Mouse (Mus musculus) kidney, postnatal 36 days (tissue): Measurements from ENCODE around the gene Syce2.
"Not testable (repeated sequence)": the region's sequence is repeated elsewhere in the genome, so short reads cannot be mapped to it uniquely, and the experiment has no call there.

Experiments
- DNase-seq, 2 experiments: peaks; one replicate each; pipeline ENCODE4 v3.0.0; 2021 to 2022; ENCODE audit warnings: mixed read lengths in 2 of 2

The Syce2 gene

DNA sequence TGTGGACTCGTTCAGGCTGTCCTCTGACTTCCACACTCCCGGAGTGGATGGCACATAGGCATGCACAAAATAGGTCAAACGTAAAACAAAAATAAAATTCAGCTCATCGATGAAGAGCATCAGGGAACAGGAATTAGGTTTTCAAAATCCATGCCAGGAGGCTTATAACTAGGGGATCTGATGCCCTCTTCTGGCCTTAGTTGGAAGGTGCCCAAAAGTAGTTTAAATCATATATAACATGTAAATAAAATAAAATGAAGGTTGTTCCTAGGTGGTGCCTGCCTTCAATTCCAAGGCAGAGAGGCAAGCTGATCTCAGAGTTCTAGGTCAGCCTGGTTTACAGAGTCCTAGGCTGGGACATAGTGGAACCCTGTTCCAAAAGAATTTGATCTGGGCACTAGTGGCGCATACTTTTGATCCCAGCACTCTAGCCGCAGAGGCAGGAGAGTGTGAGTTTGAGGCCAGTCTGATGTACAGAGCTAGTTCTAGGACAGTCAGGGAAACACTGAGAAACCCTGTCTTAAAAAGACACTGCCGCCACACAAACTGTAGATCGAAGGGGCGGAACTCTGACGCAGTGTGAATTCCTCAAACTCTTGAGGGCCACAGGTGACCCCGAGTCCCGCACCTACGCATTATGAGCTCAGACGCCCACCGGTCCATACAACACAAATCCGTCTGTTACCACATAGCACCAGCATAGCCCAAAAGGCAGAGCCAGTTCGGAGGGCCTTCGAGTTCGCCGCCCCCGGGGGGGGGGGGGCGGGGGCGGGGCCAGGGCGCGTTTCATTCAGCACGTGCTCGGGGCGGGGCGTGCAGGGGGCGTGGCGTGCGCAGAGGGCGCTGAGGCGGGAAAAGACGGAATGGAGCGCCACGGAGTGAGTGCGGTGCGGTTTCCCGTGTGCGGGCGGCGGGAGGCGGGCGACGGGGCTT lies at the start of gene Syce2:
TSS of gene Syce2 (plus strand) at position 736 of the 933 bp plus-strand sequence.
- peak; percentile 84 to 95 for DNase-seq

DNA sequence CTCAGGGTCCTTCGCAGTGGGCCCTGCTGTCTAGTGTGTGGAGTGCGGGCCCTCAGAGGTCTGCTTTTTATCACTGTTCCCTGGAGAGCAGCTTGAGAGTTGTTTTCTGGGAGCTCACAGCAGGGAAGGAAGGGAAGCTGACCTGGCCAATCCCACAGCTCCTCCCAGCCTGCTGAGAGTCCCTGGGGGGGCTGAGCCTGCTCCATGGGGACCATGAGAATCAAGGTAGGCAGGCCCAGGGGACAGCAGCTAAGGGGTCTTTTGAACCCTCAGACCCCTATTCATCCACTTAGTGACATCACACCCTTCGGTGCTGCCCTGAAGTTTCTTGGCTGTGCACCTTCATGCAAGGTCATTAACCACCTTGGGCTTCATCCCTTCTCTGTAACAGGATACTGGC lies 49.2 kb upstream of the Syce2 start, which contains the start of gene Dand5:
TSS of gene Dand5 (minus strand) at position 101 of the 400 bp plus-strand sequence.
- DNase-seq = no peak

DNA sequence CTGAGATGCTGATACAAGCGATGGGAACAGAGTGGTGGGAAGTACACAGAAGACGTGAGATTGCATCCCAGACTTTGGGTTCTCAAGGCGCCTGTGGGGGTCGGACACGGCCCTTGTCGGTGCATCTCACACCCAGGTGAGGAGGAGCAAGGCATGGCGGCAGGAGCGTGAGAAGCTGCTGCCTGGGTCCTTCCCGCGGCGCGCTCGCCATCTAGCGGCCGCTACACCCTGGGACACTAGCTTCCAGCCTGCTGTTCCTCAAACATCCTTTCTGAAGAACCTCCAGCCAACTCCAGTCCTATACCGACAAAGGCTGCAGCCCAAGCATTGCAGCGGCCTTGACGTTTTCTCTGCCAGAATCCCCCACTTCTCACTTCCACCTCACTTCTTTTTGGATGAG lies 48.3 kb upstream of the Syce2 start:
- peak; percentile 58 to 83 for DNase-seq

DNA sequence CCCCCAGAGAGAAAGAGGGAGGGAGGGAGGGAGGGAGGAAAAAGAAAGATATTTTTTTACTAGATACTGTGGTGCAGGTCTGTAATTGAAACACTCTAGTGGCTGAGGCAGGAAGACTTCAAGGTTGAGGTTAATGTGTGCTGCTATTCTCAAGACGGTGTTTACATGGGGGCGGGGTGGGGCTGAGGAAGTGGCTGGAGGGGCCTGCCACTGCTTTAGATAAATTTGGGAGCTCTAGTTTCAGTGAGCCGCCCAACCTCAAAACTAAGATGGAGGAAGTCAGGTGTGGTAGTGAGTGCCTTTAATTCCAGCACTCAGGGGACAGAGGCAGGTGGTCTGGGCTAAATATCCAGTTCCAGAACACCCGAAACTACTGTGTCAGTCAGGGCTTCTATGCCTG lies 46.3 kb upstream of the Syce2 start:
- DNase-seq = no peak

DNA sequence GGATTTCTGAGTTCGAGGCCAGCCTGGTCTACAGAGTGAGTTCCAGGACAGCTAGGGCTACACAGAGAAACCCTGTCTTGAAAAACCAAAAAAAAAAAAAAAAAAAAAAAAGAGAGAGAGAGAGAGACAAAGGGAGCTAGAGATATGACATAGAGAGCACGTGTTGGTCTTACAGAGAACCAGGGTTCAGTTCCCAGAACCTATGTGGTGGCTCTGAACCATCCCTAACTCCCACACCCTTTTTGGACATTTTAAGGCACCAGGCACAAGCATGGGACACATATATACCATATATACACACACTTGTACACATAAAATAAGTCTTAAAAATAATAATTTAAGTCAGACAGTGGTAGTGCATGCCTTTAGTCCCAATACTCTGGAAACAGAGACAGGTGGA lies 45.4 kb upstream of the Syce2 start:
- DNase-seq = not testable (repeated sequence)

DNA sequence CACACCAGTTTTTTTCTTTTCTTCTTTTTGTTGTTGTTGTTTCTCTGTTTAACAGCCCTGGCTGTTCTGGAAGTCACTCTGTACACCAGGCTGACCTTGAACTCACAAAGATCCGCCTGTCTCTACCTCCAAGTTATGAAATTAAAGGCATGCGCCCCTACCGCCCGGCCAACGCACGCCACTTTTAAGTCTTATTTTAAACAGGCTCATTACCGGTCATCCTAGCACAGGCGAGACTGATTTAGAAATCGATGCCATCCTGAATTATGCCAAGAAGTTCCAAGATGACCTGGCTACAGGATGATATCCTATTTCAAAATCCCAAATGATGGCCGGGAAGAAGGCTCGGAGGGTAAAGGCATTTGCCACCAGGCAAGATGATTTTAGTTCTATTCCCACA lies 40.4 kb upstream of the Syce2 start, which contains the start of gene Gadd45gip1:
TSS of gene Gadd45gip1 (plus strand) at position 33 of the 400 bp plus-strand sequence.
- peak; percentile 28 to 50 for DNase-seq

DNA sequence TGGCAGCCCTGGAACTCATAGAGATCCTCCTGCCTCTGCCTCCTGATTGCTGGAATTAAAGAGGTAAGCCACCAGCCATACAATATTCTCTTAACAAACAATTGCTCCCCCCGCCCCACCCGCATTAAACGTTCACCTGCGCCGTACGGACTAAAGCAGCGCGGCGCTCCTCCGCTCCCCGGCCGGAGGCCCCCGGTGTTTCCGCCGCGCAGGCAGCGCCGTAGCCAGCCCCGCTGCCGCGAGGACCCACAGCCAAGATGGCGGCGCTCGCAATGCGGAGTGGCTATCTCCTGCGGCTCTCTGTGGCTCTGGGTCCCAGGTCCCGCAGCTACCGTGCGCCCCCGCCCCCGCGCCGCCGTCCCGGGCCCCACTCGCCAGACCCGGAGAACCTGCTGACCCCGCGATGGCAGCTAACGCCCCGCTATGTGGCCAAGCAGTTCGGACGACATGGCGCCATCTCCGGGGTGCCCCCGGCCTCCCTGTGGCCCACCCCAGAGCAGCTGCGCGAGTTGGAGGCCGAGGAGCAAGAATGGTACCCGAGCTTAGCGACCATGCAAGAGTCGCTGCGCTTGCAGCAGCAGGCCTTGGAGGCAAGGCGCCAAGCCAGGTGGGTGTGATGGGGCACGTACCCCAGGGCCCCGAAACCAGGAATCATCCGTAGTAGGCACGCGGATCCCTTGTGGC lies 39.7 kb upstream of the Syce2 start:
- peak; percentile 77 to 92 for DNase-seq

DNA sequence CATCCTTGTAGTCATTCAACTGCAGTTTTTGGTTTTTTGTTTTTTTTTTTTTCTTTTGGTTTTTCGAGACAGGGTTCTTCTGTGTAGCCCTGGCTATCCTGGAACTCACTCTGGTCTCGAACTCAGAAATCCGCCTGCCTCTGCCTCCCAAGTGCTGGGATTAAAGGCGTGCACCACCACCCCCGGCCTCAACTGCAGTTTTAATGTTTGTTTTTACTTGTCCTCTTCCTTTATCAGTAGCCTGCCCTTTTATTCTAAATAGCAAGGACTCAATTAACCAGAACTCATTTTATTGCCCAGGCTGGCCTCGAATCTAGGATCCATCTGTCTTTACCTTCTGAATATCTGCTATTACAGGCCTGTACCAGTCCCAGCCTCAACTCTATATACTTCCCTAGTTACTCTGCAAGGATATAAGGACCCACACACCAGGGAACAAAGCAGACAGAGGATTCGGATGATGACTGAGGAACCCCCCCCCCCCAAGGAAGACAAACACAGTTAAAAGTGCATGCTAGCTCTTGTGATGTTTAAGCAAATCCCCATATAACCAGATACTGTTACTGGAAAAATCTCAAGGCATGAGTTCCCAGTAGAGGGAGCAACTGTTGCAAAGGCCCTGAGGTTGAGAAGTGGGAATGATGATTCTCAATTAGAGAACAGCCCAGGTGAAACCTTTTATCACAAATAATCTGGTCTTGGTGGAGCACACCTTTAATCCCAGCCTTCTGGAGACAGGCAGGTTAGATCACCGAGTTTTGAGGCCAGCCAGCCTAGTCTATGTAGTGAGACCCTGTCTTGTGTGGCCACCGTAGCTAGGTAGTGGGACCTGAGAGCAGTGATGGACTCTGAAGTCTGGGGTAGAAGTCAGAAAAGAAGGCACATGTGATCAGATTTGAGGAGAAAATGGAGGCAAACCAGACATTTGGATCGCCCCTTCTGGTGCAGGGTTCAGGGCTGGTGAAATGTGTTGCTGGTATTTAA lies 38.9 kb upstream of the Syce2 start:
- no peak for DNase-seq

DNA sequence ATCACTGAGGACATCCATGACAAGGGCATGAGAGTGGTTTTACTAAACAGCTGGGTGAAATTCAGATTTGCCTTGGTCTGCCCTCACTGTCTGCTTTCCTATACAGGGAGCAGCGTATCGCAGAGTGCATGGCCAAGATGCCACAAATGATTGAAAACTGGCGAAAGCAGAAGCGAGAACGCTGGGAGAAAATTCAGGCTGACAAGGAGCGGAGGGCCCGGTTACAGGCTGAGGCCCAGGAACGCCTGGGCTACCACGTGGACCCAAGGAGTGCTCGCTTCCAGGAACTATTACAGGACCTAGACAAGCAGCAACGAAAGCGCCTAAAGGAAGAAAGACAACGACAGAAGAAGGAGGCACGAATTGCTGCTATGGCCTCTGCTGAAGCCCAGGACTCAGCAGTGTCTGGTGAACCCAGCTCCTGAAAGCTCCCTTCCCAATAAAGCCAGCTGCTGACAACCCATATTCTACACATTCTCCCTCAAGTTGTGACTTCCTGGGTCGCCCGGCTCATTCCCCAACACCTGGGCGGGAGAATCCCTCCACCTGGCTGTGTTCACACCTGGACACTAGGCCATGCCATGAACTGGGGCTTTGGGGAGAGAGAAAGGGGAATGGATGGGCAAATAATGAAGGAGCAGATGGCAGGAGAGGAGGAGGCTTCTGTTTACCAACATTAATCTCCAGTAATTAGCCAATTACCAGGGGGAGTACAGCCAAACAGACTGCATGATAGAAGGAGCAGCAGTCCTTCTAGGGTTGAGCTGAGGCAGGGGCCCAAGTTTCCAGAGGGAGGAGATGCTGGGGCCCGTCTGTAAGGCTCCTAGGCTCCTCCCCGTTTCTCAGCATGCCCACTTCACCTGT lies 37.7 kb upstream of the Syce2 start:
- DNase-seq = no peak

DNA sequence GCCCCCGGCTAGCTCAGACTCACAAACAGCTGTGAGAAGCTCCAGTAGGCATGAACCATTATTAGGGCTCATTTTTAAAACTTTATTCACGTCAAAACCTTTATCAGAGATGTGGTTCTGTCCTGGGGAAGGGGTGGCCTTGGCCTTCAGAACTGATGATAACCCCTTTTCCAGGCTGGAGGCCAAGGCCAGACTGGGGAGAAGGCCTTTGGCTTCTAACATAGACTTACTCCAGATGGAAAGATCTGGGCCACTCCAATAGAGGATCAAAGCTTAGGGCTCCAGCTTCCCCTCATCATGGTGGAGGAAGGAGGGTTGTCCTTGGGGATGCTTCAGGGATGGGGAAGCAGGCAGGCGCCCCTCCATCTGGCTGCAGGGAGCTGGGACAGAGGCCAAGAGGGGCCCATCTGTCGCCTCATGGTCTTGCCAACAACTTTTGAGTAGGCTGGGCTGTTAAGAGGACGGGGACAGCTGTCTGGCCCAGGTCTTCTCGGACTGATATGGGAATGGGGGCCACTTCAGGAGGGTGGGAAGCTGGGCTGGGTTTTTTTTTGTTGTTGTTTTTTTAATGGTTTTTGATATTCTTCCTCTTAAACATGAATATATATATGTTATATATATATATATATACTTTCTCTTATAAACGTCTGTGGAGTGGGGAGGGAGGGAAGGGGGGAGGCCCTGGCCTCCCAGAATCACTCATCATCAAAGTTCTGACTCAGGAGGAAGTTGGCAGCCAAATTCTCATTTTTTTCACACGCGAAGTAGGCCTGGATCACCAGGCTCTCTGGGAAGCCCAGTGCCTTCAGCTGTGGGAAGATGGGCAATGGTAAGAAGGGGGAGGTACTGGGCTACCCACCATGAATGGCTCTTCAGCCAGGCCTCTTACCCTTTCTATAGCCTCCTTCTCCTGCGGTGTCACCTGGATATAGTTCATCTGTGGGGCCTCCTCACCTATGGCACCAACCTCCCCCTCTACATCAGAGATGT lies 36.8 kb upstream of the Syce2 start:
- DNase-seq = no peak

DNA sequence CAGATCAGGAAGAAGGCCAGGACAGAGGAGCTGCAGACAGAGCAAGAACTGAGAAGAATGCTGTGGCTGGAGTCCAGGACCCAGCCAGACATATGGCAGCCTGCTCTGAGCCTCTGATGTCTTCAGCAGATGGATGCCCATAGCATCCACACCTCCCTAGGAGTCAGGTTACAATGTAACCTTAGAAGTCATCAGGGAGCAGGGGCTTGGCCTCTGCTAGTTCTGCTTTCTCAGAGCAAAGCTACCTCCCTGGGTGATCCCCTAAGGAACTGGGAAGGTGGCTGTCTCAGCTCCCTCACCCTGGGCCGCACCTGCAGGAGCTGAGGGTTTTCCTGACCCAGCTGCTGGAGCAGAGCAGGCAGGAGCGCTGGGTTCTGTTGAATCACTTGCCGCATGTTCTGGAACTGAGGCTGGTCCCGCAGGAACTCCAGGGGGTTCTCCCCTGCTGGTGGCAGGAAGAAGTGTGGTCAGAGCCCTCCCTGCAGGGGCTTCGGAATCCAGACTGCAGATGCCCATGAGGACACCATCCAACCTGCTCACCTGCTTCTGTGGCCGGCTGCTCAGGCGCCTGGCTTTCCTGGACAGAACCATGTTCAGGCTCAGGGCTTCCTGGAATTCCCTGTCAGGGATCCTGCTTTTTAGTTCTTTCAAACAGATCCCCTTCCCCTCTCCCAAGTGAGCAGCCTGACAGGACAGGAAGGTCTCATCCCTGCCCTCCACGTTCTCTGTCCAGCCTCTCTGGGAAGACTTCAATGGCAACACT lies 34.6 kb upstream of the Syce2 start:
- no peak for DNase-seq

DNA sequence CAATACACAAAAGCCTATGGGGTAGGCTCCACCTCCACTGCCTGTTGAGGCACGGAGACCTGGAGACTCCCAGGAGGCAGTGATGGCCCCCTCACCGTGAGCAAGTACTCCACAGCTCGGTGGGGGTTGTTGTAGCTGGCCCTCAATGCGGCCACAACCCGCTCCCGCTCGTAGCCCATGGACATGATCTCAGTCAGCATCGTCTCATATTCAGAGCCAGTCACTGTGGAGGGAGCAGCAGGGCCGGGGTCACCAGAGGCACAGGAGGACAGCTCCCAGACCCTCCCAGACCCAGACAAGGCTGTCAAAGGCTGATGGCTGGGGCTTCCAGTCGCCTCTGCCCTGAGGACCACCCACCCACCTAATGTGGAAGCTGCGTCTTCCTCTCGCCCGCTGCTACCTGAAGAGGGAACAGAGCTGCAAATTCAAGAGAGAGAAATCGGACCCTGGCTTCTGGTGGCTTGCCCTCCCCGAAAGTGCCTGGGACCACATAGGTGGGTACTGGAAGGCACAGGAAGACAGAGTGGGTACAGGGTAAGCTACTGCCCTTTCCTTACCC lies 33.9 kb upstream of the Syce2 start:
- DNase-seq = no peak

DNA sequence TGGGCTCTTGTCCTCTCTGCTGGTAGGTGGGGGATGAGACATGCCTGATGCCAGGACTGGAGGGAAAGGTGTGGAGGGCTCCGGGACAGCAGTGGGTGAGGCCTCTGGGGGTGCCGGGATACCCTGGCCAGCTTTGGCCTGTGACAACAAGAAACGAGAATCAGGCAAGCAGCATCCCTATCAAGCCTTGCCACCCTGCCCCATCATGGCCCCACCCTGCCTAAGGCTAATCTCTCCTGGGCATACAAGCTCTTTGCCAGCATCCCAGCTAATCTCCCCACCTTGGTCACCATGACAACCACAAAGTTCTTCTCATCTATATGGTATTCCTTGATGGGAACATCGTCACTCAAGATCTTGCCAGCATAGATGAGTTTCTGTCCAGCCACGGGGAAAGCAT lies 33.4 kb upstream of the Syce2 start:
- no peak for DNase-seq

DNA sequence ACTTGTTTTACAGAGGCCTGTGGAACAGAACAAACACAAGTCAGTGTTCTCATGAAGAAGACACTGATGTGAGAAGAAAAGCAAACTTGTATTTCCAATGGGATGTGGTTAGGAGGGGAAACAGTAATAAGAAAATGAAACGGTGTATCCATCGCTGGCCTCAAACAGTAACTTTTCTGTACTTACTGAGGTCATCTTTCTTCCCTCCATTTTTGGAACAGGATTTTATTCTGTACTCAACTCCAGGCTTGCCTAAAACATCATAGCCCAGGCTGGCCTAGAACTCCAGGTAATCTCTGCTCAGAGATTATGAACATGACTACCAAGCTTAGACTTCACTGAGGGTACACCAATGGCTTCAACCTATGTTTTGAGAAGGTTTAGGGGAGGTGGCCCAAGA lies 32.5 kb upstream of the Syce2 start:
- no peak for DNase-seq

DNA sequence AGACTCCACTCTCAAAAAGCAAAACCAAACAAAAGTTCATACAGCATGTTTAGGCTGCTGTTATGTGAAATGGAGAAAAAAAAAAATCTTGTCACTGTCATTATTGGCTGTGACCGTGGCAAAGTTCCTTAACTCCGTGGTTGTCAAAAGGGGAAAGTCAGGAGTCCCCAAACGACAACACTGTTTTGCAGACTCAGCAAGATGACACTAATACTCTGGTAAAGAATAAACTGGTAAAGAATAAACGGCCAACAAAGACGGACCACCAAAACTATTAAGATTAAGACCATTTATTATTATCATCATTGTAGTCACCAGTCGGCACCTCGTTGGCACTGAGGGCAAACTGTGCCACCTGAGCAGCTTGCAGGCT lies 32.0 kb upstream of the Syce2 start:
- no peak for DNase-seq

DNA sequence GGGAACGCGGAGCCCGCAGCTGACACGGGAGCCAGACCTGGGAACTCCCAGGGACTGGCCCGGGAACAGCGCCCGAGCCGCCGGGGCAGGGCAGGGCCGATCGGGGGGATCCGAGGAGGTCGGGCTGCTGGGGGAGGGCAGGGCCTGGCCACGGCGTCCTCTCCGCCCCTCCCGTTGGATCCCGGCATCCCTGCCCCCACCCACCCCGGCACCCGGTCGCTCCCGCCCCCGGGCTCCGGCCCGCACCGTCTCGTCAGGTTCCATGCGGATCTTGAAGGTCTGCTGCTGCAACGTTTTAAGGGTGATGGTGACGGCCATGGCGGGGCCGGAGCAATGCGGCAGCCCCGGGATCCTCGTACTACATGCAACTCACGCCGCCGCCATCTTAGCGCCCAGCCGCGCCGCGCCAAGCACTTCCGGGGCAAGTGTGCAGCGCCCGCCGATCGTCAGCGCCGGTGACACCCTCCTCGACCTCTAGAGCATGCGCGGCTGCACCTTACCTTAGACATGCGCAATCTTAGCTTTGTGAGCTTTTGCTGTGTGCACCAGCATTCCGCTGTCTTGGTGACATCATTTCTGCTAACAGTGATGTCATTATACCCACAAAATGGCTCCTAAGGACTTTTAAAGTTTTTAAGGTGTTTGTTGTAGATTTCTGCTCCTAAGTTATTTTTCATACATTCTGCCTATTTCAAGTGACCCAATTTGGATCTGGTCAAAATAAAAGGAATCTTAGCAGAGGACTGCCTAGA lies 31.5 kb upstream of the Syce2 start, which contains the start of gene Rad23a:
TSS of gene Rad23a (minus strand) at position 418 of the 752 bp plus-strand sequence.
- DNase-seq = peak; percentile 94 to 95

DNA sequence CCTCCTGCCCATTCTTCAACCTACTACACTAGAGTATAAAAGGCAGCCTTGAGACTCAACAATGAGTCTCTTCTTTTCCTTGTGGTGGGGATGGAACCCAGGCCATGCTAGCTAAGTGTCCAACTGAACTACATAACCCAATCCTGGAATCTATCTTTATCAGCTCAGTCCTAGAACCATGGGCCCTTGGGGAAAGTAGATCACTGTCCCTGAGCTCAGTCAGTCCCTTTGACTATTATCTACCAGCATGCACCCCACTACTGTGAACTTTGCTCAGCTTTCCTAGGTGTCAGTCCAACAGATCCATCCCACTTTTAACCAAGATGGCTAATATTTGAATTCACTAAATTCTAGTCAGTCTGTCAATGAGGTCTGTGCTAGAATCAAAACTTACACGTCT lies 30.4 kb upstream of the Syce2 start:
- no peak for DNase-seq

DNA sequence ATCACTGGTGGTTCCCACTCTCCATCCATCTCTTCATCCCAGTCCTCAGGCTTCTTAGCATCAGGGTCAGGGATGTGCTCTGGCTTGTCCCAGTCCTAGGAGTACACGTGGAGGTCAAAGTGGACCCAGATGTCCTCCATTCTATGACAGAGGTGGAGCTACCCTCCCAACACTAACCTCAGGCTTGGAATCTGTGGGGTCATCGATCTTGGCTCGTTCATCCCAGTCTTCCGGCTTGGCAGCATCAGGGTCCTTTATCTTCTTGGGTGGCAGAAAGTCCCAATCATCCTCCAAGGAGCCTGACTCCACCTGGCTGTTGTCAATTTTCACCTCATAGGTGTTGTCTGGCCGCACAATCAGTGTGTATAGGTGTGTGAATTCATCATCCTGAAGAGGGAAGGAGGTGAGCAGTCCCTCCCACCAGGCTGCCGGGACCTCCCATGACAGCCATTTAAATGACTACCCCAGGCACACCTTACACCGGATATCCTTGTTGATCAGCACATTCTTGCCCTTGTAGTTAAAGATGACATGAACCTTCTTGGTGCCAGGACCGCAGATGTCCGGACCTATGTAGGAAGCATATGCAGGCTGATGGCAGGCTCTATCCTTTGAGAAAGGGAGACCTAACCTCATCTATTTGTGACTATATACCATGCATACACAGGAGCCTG lies 27.4 kb upstream of the Syce2 start:
- no peak for DNase-seq
